Mouse (Mus musculus): ENCODE measurements around the gene Pakap. TPM values are rescaled to one million over a fixed set of nuclear protein-coding genes. Genes with fewer than 3 reads are reported as not detected.

The Pakap gene
- polyA plus RNA-seq, 1 experiment = not detected

DNA sequence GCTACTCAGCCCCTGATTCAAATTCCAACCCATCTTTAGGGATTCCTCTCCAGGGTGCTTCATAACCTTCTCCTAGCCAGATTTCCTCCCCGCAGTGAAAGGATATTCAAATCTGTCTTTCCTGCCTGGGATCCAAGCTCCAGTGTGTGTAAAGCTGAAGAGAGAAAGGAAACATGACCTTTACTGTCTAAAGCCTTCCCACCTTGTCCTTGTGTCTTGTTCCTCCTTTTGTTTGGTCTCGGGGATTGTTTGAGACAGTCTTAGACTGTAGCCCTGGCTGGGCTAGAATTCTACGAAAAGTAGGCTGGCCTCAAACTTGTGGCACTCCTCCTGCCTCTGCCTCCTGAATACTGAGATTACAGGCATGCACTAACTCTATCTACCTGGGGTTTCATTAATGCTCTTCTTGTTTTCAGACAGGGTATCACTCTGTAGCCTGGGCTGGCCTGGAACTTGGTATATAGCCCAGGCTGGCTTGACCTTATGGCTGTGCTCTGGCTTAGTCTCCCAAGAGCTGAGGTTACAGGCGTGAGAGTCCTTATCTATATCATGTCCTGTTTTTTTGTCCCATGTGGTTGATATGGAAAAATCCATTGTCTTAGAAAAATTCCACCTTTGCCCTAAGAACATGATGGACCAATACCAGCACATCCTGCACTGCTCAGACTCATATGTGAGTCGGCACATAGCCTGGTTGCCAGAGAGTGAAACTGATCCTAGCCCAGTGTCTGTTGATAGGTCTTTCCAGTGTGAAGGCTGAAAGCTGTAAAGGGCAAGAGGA is 126.6 kb downstream of the Pakap start:
- no peaks in the 10 kb centered on the region for H3K4me1 ChIP-seq (ENCODE audit: control insufficient read depth, insufficient read depth, low read length)
- H3K4me3 ChIP-seq (ENCODE audit: insufficient read depth, low read length) = no peak overlapping the region
- TF ChIP-seq POLR2A (IDR thresholded peaks at IDR 0.05; ENCODE audit: borderline replicate concordance, low read depth, low read length) (no peak), CTCF (IDR thresholded peaks at IDR 0.05; ENCODE audit: low read depth, low read length) (no peak)
- H3K27ac ChIP-seq (ENCODE audit: insufficient read depth, low read depth, low read length) = no peak overlapping the region

DNA sequence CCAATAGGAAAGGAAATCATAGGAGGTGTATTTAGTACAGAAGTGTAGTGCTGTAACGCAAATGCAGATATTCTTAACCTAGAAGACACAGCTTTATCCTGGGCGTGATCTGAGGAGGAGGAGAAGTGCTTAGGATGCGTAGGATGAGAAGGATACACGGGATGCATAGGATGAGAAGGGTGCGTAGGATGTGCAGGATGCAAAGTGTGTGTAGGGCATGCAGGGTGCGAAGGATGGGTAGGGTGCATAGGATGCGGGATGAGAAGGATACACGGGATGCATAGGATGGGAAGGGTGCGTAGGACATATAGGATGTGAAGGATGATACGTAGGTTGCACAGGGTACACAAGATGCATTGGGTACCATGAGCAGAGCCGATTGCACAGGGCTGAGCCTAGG is 129.0 kb downstream of the Pakap start:
- no peaks in the 10 kb centered on the region for H3K4me1 ChIP-seq (ENCODE audit: control insufficient read depth, insufficient read depth, low read length)
- TF ChIP-seq CTCF (IDR thresholded peaks at IDR 0.05; ENCODE audit: low read depth, low read length) (no peak), POLR2A (IDR thresholded peaks at IDR 0.05; ENCODE audit: borderline replicate concordance, low read depth, low read length) (no peak)
- no peak overlapping the region for H3K4me3 ChIP-seq (ENCODE audit: insufficient read depth, low read length)
- no peak overlapping the region for H3K27ac ChIP-seq (ENCODE audit: insufficient read depth, low read depth, low read length)

DNA sequence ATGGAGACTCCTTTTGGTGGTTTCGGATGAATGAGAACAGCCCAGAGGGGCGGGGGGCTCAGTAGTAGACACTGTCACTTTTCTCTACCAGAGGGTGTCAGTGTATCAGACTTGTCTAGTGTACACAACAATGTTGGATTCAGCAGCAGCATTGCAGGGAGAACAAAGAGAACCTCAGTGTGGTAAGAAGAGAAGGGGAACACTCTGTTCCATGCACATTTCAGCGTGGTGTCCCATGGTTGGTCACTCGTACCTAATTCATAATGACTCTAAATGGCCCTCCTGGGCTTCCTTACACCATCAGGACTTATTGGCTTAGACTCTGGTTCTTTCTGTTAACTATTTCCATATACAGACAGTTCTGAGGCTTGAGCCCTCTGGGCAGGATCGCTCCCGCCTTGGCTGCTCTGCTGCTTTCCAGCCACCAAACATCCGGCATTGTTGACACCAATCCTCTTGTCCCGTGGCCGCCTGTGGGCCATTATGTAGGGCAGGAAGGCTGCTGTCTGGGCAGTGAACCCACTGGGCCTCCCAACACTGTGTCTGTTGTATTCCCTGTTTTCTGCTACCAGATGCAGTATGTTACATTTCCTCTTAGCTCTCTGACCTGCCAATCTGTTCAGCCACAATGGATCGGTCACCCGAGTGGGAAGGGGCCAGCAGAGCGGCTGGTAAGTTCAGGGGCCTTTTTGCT is 130.1 kb downstream of the Pakap start:
- TF ChIP-seq CTCF (IDR thresholded peaks at IDR 0.05; ENCODE audit: low read depth, low read length) (no peak), POLR2A (IDR thresholded peaks at IDR 0.05; ENCODE audit: borderline replicate concordance, low read depth, low read length) (no peak)
- no peak overlapping the region for H3K4me3 ChIP-seq (ENCODE audit: insufficient read depth, low read length)
- H3K4me1 ChIP-seq (ENCODE audit: control insufficient read depth, insufficient read depth, low read length) = no peaks in the 10 kb centered on the region
- H3K27ac ChIP-seq (ENCODE audit: insufficient read depth, low read depth, low read length) = no peak overlapping the region

DNA sequence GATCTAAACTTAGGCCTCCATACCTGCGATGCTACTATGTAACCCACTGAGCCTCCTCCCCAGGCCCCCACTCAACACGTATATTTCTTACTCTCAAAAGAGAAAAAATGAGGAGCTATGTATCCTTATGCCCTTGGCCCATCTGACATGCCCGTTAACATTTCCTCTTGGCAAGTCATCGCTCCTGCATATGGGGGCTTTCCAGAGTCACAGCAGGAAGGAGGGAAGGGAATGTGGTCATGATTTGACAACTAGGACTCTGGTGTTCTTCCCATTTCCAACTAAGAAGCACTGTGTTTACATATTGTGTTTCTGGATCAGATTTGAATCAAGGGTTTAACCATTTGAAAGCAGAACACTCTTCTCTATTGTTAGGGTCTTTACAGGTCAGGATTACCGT is 133.6 kb downstream of the Pakap start:
- H3K27ac ChIP-seq (ENCODE audit: insufficient read depth, low read depth, low read length) = no peak overlapping the region
- no peaks in the 10 kb centered on the region for H3K4me1 ChIP-seq (ENCODE audit: control insufficient read depth, insufficient read depth, low read length)
- H3K4me3 ChIP-seq (ENCODE audit: insufficient read depth, low read length) = no peak overlapping the region
- TF ChIP-seq CTCF (IDR thresholded peaks at IDR 0.05; ENCODE audit: low read depth, low read length) (no peak), POLR2A (IDR thresholded peaks at IDR 0.05; ENCODE audit: borderline replicate concordance, low read depth, low read length) (no peak)

DNA sequence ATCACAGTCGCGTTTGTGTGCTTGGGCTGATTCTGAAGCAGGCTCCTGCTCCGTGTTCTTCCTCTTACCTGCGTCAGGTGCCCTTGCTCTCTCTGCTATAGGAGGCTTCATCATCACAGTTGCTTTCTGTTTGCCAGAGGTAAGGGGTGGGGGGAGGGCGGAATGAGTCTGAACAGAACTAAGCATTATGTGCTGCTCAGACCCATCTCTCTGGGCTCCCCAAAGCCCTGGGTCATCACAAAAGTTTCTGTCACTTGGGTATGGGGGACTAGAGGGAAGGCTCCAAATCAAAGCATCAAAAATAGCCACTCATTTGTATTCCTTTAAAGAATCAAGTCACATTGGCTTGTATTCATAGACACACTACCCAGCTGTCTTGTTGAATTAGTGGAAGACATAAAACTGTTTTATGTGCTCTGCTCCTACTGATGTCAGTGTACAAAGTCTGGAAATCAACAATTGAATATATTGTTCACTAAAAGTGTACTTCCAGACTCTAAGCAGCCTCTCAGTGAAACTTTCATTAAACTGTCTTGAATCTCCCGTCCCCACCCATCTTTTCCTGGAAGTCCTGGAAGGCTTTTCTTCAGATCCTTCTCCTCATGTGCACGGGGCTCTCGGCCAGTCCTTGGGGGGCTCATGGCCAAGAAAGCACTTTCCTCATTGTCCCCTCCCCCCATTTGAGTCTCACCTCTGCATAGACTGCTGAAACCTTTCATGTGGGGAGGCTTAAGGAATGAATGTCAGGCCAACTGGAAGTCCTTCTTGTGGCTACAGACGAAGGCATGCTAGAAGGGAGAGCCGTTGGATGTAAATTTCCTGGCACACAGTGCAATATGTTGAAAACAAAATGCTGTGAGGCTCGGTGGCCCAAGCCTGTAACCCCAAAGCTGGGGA is 135.8 kb downstream of the Pakap start:
- no peak overlapping the region for H3K27ac ChIP-seq (ENCODE audit: insufficient read depth, low read depth, low read length)
- TF ChIP-seq CTCF (IDR thresholded peaks at IDR 0.05; ENCODE audit: low read depth, low read length) (no peak), POLR2A (IDR thresholded peaks at IDR 0.05; ENCODE audit: borderline replicate concordance, low read depth, low read length) (no peak)
- no peaks in the 10 kb centered on the region for H3K4me1 ChIP-seq (ENCODE audit: control insufficient read depth, insufficient read depth, low read length)
- no peak overlapping the region for H3K4me3 ChIP-seq (ENCODE audit: insufficient read depth, low read length)

DNA sequence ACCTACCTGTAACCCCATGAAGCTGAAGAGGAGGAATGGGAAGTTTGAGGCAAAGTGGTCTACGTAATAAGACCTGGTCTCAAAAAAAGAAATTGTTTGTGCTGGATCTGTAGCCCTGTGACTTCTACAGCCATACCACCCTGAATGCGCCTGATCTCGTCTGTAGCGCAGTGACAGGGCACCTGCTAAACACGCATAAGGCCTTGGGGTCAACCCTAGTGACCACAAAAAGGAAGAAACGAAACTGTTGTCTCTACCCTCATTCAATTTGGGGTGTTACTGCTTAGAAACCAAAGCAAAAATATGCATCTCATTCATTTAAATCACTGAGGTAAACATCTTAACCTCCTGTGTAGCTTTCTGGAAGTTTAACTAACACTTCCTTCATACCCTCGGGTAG is 136.6 kb downstream of the Pakap start:
- Histone ChIP-seq H3K27ac (ENCODE audit: insufficient read depth, low read depth, low read length) (no peak overlapping the region), H3K4me3 (ENCODE audit: insufficient read depth, low read length) (no peak overlapping the region), H3K4me1 (ENCODE audit: control insufficient read depth, insufficient read depth, low read length) (no peaks in the 10 kb centered on the region)
- TF ChIP-seq CTCF (IDR thresholded peaks at IDR 0.05; ENCODE audit: low read depth, low read length) (no peak), POLR2A (IDR thresholded peaks at IDR 0.05; ENCODE audit: borderline replicate concordance, low read depth, low read length) (no peak)

DNA sequence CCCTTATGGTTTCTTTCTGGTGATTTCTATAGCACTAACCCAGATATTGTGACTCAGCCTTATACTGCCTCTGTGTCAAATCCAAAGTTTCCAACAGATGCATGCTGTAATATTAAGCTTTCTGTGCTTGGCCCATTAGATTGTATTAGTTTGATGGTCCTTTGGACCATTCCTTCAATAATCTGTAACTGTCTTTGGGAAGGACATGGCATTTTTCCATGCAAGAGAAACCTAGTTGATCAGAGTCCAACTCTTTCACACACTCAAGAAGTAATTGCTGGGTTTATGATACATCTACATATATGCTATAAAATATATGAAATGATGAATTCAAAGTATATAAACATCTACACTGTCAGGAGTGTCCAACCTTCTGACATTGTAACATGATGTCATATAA is 147.9 kb downstream of the Pakap start:
- Histone ChIP-seq H3K4me3 (ENCODE audit: insufficient read depth, low read length) (no peak overlapping the region), H3K27ac (ENCODE audit: insufficient read depth, low read depth, low read length) (no peak overlapping the region), H3K4me1 (ENCODE audit: control insufficient read depth, insufficient read depth, low read length) (no peaks in the 10 kb centered on the region)
- TF ChIP-seq POLR2A (IDR thresholded peaks at IDR 0.05; ENCODE audit: borderline replicate concordance, low read depth, low read length) (no peak), CTCF (IDR thresholded peaks at IDR 0.05; ENCODE audit: low read depth, low read length) (no peak)

DNA sequence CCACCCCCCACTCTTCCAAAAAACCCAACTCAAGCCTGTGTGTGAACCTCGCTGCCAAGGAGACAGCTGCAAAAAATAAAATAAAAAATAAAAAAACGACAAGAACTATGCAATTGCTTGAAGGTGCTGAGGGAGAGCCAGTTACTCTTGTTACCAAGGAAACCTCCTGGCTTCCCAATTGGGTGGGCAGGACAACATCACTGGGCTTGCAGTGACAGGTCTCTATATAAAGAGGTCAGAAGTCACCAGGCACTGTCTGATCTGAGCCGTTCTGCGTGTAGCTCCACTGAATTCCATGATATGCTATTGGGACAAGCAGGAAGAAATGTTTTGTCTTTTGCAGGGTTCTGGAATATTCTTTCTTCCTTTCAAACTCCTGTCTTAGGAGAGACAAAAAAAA is 148.8 kb downstream of the Pakap start:
- TF ChIP-seq CTCF (IDR thresholded peaks at IDR 0.05; ENCODE audit: low read depth, low read length) (no peak), POLR2A (IDR thresholded peaks at IDR 0.05; ENCODE audit: borderline replicate concordance, low read depth, low read length) (no peak)
- no peaks in the 10 kb centered on the region for H3K4me1 ChIP-seq (ENCODE audit: control insufficient read depth, insufficient read depth, low read length)
- H3K4me3 ChIP-seq (ENCODE audit: insufficient read depth, low read length) = no peak overlapping the region
- H3K27ac ChIP-seq (ENCODE audit: insufficient read depth, low read depth, low read length) = no peak overlapping the region

DNA sequence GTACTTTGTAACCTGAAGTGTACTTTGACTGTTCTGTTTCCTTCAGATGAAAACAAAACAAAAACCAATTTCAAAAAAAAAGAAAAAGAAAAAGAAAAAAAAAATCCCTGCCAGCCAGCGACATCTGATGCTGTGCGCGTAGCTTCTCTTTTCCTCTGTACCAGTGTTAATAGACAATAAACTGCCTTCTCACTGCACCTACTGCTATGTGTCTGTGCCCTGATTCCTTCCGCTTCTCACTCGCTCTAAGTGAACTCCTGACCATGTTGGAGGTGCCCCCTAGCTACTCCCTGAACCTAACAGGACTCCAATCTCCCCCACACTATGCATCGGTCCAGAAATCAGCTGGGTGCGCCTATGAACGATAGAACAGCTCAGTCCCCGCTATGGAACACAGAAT is 149.4 kb downstream of the Pakap start, which contains the start of gene Akap2:
Akap2 (plus strand) TSS at position 304 of the 400 bp plus-strand sequence.
- TF ChIP-seq POLR2A (IDR thresholded peaks at IDR 0.05; ENCODE audit: borderline replicate concordance, low read depth, low read length) (no peak), CTCF (IDR thresholded peaks at IDR 0.05; ENCODE audit: low read depth, low read length) (no peak)
- H3K27ac ChIP-seq (ENCODE audit: insufficient read depth, low read depth, low read length) = no peak within 1 kb of the TSS
- no peak within 1 kb of the TSS for H3K4me3 ChIP-seq (ENCODE audit: insufficient read depth, low read length)
- no peaks in the 10 kb centered on the region for H3K4me1 ChIP-seq (ENCODE audit: control insufficient read depth, insufficient read depth, low read length)

All from bone marrow macrophage, adult 2 months (primary cell).